In genomic region chr8:110828511-110828910, GRCm38 (mm10) we compare ENCODE assay signal across 27 mouse cellular contexts. TPM values are rescaled to one million over a fixed set of nuclear protein-coding genes. Genes with fewer than 3 reads are reported as not detected.
"Had no signal": no experiment of that assay in that cellular context is flagged by ENCODE, and none has a peak within 500 bp of the region (broad histone marks: within the 10 kb centered on the region; RNA-seq: fewer than 3 reads in every experiment).

No protein-coding gene starts in this region.

- H3K4me3 ChIP-seq: heart, embryonic 10.5 days; heart, embryonic 12.5 days; hindbrain, embryonic 10.5 days; hindbrain, embryonic 12.5 days; intestine, embryonic 15.5 days; left cerebral cortex, adult 2 months; limb, embryonic 10.5 days; limb, embryonic 12.5 days; liver, embryonic 13.5 days; liver, embryonic 15.5 days had no signal

- ATAC-seq: hindbrain, embryonic 16.5 days; inflammation-experienced regulatory T-cells, adult 6 months; intestine, embryonic 15.5 days; intestine, postnatal 0 days had no signal

- H3K27me3 ChIP-seq: heart, embryonic 12.5 days; hindbrain, embryonic 12.5 days; intestine, embryonic 15.5 days; limb, embryonic 12.5 days; liver, embryonic 13.5 days; liver, embryonic 15.5 days had no signal

- DNase-seq: gastrocnemius, postnatal 14 days; gastrocnemius, postnatal 36 days; heart, postnatal 10 days; heart, postnatal 4 days; kidney, adult 18-20 months; kidney, adult 8-10 months; kidney, postnatal 10 days; kidney, postnatal 25 days; kidney, postnatal 4 days; layer of hippocampus, adult 9-11 months; layer of hippocampus, postnatal 36 days; liver; liver, embryonic 13.5 days had no signal

- H3K4me2 ChIP-seq: heart, embryonic 12.5 days; hindbrain, embryonic 12.5 days; hindbrain, embryonic 14.5 days; intestine, embryonic 15.5 days; limb, embryonic 12.5 days; liver, embryonic 11.5 days; liver, embryonic 13.5 days; liver, embryonic 15.5 days had no signal

RNA-seq across cellular contexts. Expression of gene Il34, which starts 22.8 kb away (rescaled TPM):
- polyA plus RNA-seq: heart, embryonic 10.5 days; inflammation-experienced regulatory T-cells, adult 6 months had no signal
